Mouse (Mus musculus) T-helper 2 cell (primary cell): ENCODE data around the gene Sec62.

Experiments
- in situ Hi-C: fragments of 300-600 bp; cut with MboI, MseI; formaldehyde crosslinking; loops from one replicate; pipeline ENCODE4 v1.15.1; 2025; ENCODE audit warnings: high pct_unique_total_duplicates

Sec62 gene

DNA sequence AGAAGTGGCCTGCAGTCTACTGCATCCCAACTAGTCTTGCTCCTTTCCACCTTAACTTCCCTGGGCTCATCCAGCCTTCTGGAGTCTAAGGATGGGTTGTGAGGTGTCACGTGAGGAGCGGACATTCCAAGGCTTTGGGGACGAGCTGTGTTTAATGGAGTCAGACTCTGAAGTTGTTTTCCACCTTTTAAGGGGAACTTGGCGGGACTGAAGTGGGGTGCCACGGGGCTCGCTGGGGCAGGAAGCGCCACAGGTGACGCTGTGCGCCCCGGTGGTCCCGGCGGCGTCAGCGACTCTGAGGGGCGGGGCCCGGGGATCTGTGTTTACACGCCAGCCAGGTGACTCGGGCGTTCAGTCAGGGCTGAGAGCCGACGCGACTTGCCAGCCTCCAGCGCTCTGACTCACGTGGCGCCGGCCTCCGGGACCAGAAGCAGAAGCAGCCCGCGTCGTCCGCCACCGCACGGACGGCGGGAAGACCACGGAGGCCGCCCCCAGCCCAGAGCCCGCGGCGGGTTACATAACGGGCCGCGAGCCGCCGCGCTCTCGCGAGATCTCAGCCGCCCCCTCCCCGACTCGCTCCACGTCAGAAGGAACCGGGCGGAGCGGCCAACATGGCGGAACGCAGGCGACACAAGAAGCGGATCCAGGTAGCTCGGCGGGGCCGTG, at the start of gene Sec62:
Sec62 (plus strand) TSS at position 139 of the 666 bp plus-strand sequence.
- in situ Hi-C loops = loop anchor here (5.0 kb wide), 1 partner anchor 191 kb away; the partner anchor contains the start of gene Mynn

DNA sequence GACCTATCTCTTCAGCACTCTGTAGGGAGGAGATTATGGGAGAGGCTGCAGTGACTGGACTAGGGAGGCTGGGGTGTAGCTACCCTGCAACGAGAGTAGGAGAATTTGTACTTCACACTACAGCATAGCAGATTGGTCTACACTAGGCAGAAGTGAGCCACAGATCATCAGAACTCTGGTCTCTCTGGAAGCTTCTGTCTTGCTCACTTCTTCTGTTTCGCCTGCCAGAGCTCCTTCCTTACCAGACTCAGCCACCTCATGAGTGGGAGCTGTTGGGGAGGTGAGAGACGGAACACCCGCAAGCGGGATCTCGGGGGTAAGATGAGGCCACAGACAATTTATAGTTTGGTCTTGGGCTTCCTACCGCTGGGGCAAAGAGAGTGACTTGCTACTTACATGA, 49.8 kb upstream of the Sec62 start:
- in situ Hi-C loops = no loop called here

GRCm38 (mm10) chr3:30746006-30746405, 46.7 kb upstream of the Sec62 start, which contains the start of gene Samd7:
Gene Samd7 (plus strand): TSS chr3:30746293.
- in situ Hi-C loops = no loop called here

- in situ Hi-C loops = no loop called here
Observed at GRCm38 (mm10) chr3:30748316-30748715, 44.4 kb upstream of the Sec62 start.

DNA sequence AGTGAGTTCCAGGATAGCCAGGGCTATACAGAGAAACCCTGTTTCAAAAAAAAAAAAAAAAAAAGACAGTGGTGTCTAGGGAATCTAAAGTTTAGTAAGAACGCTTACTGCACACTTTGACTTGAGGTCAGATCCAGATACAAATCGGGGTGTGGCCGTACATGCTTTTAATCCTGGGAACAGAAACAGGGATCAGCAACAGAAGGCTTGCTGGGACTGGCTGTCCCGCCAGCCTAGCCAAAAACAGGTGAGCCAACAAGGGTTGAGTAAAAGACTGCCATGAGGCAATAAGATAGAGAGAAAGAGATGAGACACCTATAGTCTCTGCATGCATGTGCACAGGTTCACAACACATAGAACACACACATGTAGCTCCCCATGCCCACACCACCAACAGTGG, 38.0 kb upstream of the Sec62 start:
- in situ Hi-C loops = no loop called here

GRCm38 (mm10) chr3:30764877-30765276, 27.8 kb upstream of the Sec62 start:
- in situ Hi-C loops = no loop called here

DNA sequence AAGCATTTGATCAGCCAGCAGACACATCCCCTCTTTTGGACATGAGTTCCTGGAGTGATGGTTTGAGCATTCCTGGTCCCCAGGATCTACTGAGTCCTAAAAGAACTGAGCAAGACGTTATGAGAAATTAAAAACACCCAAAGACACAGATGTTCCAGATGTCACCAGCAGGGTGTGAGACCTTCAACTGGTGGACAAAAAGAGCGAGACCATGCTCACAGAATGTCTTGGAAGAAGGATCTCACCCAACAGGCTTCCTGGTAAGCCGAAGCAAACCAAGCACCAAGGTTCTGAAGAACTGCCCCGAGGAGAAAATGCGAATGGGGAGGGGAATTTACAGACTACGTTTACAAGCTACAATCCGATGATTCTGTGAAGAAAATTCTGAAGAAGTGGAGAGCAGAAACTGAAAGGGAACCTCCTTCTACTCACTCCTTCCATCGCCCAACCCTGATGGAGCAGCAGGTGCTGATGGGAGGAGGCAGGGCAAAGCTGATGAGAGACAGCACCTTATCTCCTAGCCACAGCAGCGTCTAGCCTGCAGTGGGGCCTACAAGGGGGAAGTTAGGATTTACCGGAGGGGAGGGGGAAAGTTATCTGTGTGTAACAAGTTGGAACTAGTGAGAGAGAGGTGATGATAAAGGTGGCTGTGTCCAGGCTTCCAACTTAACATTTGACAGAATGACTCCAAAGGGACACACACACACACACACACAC, 27.2 kb upstream of the Sec62 start:
- in situ Hi-C loops = no loop called here

DNA sequence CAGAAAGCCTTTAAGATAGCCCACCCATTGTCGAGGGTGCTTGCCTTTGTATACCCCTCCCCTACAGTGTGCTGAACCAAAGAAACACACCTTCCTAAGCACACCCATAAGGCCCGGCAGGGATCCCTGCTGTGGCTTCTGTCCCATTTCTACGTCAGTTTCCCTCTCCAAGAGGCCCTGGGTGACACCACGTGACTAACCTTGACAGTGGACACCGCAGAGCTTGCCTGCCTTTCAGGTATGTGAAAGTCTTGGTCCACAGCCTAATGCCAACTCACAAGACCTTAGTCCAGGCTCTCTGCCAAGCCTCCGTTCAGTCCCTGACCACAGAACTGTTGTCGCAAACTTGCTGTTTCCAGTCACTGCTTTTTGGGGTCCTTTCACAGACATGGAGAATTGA, 26.5 kb upstream of the Sec62 start:
- in situ Hi-C loops = no loop called here

GRCm38 (mm10) chr3:30767271-30767670, 25.4 kb upstream of the Sec62 start:
- in situ Hi-C loops = no loop called here

GRCm38 (mm10) chr3:30769755-30770515, 22.7 kb upstream of the Sec62 start:
- in situ Hi-C loops = no loop called here

DNA sequence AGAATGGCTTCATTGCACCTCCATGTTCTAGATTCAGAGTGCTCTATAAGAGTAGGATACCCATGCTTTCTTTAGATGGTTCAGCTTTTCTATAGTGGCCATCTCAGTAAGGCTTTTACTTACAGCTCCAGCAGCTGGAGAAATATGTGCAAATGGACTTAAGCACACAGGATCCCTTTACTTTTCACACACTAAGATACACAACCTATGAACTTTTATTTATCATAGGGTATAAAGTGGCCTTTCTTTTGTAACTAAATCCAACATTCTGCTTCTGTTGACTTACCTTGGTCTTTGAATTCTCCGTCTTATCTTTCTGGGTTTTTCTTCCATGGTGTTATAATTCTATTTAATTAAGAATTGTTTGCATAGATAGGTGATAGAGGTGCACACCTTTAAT, 21.1 kb upstream of the Sec62 start:
- in situ Hi-C loops = no loop called here

- in situ Hi-C loops = no loop called here
Observed at GRCm38 (mm10) chr3:30772631-30773030, 20.0 kb upstream of the Sec62 start.

DNA sequence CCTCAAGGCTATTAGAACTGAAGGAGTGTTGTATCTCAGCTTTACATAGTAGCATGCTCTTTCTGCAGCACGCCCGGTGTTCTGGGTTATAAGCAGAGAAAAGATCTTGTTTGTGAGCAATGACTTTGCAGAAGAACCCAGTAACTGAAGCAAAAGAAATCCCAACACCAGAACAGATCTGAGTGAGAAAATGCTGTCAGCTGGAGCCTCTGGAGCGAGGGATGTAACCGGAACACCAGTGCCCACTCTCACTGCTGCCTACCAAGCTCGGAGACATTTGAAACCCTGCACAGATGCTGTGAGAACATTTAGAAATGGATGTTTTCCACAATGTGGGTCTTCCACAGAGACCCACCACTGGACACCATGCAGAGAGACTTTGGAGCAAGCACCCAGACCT, 18.0 kb upstream of the Sec62 start:
- in situ Hi-C loops = no loop called here

GRCm38 (mm10) chr3:30777984-30778383, 14.7 kb upstream of the Sec62 start:
- in situ Hi-C loops = no loop called here

DNA sequence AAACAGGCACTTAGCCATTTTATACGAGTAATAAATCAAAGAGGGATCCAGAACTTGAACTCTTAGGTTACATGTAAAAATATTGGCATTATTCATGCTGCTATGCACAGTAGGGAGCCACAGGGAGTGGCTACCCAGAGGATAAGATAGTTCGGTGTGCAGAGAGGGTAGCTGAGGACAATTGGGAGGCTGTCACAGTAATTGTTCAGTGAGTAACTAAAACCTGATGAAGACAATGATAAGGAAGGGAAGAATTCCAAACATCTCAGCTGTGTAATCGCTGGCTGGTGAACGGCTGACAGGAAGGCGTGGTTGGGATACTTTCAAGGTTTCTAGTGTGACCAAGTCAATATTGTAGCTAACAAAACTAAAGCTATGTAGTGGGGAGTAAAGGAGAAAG, 4.1 kb upstream of the Sec62 start:
- in situ Hi-C loops = no loop called here

DNA sequence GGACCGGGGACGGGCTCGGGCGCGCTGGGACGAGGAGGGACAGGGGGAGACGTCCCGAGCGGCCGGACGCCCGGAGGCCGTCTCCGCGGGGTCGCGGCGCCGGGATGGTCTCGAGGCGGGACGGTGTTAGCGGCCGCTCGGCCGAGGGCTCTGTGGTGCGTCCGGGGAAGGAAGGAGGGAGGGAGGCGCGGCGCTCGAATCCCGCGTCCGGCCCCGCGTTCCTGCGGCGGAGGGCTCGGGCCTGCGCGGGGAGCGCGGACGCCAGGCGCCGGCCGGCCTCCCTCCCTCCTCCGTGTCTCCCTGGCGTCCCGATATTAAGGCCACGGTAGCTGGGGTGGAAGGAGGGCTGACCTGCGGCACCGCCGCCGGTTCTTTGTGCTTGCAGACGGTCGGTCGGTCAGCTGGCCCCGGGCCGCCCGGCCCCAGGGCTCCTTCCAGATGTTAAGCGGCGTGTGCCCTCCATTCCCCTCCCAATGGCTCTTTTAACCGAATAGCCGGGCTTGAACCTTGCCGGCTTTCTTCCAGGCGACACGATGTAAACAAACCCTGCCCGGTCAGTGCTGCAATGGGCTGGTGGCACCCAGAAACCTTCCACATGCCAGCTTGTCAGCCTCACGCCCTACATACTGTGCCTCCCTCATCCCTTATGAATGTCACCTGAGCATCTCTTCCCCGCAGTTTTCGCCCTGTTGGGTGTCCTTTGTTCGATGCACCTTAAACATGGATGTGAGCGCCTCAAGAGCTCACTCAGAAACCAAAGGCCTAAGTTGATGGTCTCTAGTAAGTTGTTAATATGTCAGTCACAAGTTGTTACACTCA, 937 bp downstream of the Sec62 start:
- in situ Hi-C loops = loop anchor here (5.0 kb wide), 1 partner anchor 191 kb away; the partner anchor contains the start of gene Mynn

DNA sequence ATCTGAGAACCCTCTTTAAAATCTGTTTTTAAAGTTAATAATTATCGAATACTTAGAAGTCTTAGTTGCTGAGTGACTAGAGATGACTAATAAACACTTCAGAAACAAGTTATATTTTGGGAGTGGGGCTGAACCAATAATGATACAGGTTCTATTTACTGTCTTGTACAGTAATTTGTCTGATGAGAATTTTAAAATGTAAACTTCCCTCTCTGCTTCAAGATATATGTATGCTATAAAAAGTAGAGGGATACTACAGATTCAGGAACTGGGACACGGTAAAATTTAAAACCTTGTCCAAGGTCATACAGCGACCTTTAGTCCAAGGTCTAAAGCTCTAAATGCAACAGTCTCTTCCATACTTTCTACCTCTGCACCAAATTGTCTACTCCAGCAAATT, 9.5 kb downstream of the Sec62 start:
- in situ Hi-C loops = no loop called here

DNA sequence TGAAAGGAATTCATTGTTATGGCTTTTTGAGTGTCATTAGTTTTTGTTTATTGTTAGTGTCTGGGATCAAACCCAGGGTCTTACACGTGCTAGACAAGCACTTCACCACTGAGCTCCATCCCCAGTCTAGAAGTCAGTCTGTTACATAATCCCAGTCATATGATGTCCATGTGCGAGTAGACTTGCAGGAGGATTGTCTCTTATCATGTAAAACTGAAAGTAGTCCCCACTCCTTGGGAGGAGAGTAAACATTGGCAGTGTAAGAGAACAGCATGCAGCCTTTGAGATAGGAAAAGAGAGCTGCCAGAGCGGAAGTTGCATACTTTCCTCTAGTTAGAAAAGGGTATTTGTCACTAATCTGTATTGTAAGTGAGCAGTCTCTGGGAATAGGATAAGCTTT, 20.2 kb downstream of the Sec62 start:
- in situ Hi-C loops = no loop called here

DNA sequence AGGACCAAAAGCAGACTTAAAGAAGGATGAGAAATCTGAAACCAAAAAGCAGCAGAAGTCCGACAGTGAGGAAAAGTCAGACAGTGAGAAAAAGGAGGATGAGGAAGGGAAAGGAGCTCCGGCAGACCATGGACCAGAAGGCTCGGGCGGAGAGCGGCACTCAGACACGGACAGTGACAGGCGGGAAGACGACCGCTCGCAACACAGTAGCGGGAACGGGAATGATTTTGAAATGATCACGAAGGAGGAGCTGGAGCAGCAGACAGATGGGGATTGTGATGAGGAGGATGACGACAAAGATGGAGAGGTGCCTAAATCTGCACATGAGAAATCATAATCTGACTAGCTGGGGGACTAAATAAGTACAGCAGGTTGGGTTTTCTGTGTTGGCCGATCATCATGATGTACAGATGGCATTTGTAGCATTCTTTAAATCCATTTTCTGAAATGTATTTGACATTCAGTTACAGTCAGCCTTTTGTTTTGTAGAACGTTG, 26.0 kb downstream of the Sec62 start:
- in situ Hi-C loops = no loop called here

DNA sequence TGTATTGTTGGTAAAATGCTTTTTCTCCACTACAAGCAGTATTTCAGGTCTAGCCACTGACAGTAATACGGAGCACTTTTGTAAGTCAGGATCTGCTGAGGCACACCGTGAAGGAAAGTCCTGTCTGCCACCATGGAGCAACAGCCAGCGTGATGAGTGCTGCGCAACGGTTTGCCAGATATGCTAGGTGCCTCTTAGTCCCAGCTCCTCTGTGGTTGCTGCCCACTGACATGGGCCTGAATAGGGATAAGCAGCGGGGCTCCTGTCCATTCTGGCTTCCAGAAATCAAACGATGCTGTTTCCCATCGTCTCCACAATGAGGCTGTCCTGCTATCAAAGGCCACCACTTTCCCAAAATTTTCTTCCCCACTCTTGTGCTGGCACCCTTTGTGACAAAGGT, 29.5 kb downstream of the Sec62 start:
- in situ Hi-C loops = no loop called here

- in situ Hi-C loops = no loop called here
Observed at GRCm38 (mm10) chr3:30826069-30826468, 33.4 kb downstream of the Sec62 start.
